Mouse (Mus musculus) forebrain, embryonic 16.5 days (tissue): Measurements from ENCODE around the gene Gm28308. TPM values are rescaled to one million over a fixed set of nuclear protein-coding genes. Genes with fewer than 3 reads are reported as not detected.

ENCODE experiments used
- ATAC-seq: fragments of 200-750 bp; cut with Nextera tagmentation; 2 replicates; pipeline ENCODE4 v1.8.0; 2017; ENCODE audit warnings: mild to moderate bottlenecking, moderate library complexity
- H3K27ac ChIP-seq: fragments of 300-500 bp; sonication (generic); 2 replicates; pipeline ENCODE4 v1.5.1; 2014; ENCODE audit warnings: low read length, control low read depth
- H3K27me3 ChIP-seq: fragments of 300-500 bp; sonication (generic); replicated peaks from 2 replicates; pipeline ENCODE4 v1.6.1; 2014; ENCODE audit warnings: low read length; ENCODE audit not compliant: control insufficient read depth, insufficient read depth
- H3K36me3 ChIP-seq: fragments of 300-500 bp; sonication (generic); 2 replicates; pipeline ENCODE4 v1.6.1; 2014; ENCODE audit not compliant: control insufficient read depth, insufficient read depth
- H3K4me1 ChIP-seq: fragments of 300-500 bp; sonication (generic); replicated peaks from 2 replicates; pipeline ENCODE4 v1.6.1; 2014; ENCODE audit warnings: low read length; ENCODE audit not compliant: control insufficient read depth, insufficient read depth
- H3K4me2 ChIP-seq: fragments of 300-500 bp; sonication (generic); 2 replicates; pipeline ENCODE4 v1.6.1; 2014; ENCODE audit warnings: mild to moderate bottlenecking, low read length, control low read depth
- H3K4me3 ChIP-seq: fragments of 300-500 bp; sonication (generic); replicated peaks from 2 replicates; pipeline ENCODE4 v1.5.1; 2014; ENCODE audit warnings: mild to moderate bottlenecking, low read length, control low read depth
- H3K9ac ChIP-seq: fragments of 300-500 bp; sonication (generic); replicated peaks from 2 replicates; pipeline ENCODE4 v1.6.1; 2014; ENCODE audit warnings: low read depth, low read length, control low read depth
- H3K9me3 ChIP-seq: fragments of 300-500 bp; sonication (generic); 2 replicates; pipeline ENCODE4 v1.6.1; 2016; ENCODE audit warnings: low read length; ENCODE audit not compliant: control insufficient read depth
- WGBS: fragments of 180-500 bp; shearing (Covaris S2); extraction: QIAGEN DNeasy Blood & Tissue Kit; methylation state at CpG from one replicate; pipeline ENCODE4 v1.1.7; 2014; 5-methylcytosine and 5-hydroxymethylcytosine counted together
- polyA plus RNA-seq: library from polyadenylated mRNA; unstranded; fragments of >200 nt; fragmentation: Nextera tagmentation; extraction: Ambion mirVana; gene quantifications from 2 replicates; pipeline ENCODE4 v1.2.1, GENCODE M21; 2015

Gm28308 gene
- polyA plus RNA-seq, 1 experiment from 2014 or later = not detected

- no peak overlapping the region for H3K9ac ChIP-seq
- H3K4me3 ChIP-seq = no peak overlapping the region
- H3K27me3 ChIP-seq = peaks cover 88% of the 10 kb centered on the region
- no peak for ATAC-seq
- WGBS = 2% methylated on average over 25 of the region's 35 CpGs
- H3K9me3 ChIP-seq = no peaks in the 10 kb centered on the region
- 0 out of 2 replicates have a peak, but pooled peaks cover 3% of the 10 kb centered on the region for H3K4me1 ChIP-seq
- H3K27ac ChIP-seq = no peak overlapping the region
- no peak overlapping the region for H3K4me2 ChIP-seq
- no peaks in the 10 kb centered on the region for H3K36me3 ChIP-seq
Measured at GRCm38 (mm10) chr6:52175864-52176263, 37.3 kb downstream of the Gm28308 start.

- Histone ChIP-seq H3K4me2 (no peak overlapping the region), H3K4me1 (0 out of 2 replicates have a peak, but pooled peaks cover 3% of the 10 kb centered on the region), H3K9me3 (no peaks in the 10 kb centered on the region), H3K9ac (no peak overlapping the region), H3K27me3 (peaks cover 88% of the 10 kb centered on the region), H3K4me3 (no peak overlapping the region), H3K36me3 (no peaks in the 10 kb centered on the region), H3K27ac (no peak overlapping the region)
- no peak for ATAC-seq
- under 1% methylated on average over 41 of the region's 41 CpGs for WGBS
Measured at GRCm38 (mm10) chr6:52174968-52175751, 38.0 kb downstream of the Gm28308 start.

GRCm38 (mm10) chr6:52173648-52174047 lies 39.5 kb downstream of the Gm28308 start:
- H3K9me3 ChIP-seq = no peaks in the 10 kb centered on the region
- no peak overlapping the region for H3K27ac ChIP-seq
- WGBS = 5% methylated on average over 4 of the region's 4 CpGs
- no peaks in the 10 kb centered on the region for H3K36me3 ChIP-seq
- peaks cover 84% of the 10 kb centered on the region for H3K27me3 ChIP-seq
- no peak overlapping the region for H3K9ac ChIP-seq
- no peak overlapping the region for H3K4me3 ChIP-seq
- no peak for ATAC-seq
- H3K4me1 ChIP-seq = 0 out of 2 replicates have a peak, but pooled peaks cover 3% of the 10 kb centered on the region
- H3K4me2 ChIP-seq = no peak overlapping the region

- WGBS = under 1% methylated on average over 35 of the region's 35 CpGs
- 0 out of 2 replicates have a peak, but pooled peaks cover 3% of the 10 kb centered on the region for H3K4me1 ChIP-seq
- no peak overlapping the region for H3K9ac ChIP-seq
- H3K36me3 ChIP-seq = no peaks in the 10 kb centered on the region
- ATAC-seq = no peak
- H3K4me3 ChIP-seq = 0 out of 2 replicates have a peak overlapping the region, but pooled peaks have one; percentile 14
- H3K9me3 ChIP-seq = no peaks in the 10 kb centered on the region
- no peak overlapping the region for H3K27ac ChIP-seq
- H3K4me2 ChIP-seq = peak overlapping the region; percentile 34; the same call in 1 of the 2 replicates
- peaks cover 84% of the 10 kb centered on the region for H3K27me3 ChIP-seq
Measured at GRCm38 (mm10) chr6:52172501-52172900, 40.6 kb downstream of the Gm28308 start.

- H3K9ac ChIP-seq = no peak overlapping the region
- H3K36me3 ChIP-seq = no peaks in the 10 kb centered on the region
- ATAC-seq = no peak
Measured at GRCm38 (mm10) chr6:52171938-52172337, 41.2 kb downstream of the Gm28308 start.

GRCm38 (mm10) chr6:52171331-52171730 lies 41.8 kb downstream of the Gm28308 start:
- H3K4me1 ChIP-seq = 0 out of 2 replicates have a peak, but pooled peaks cover 3% of the 10 kb centered on the region
- WGBS = 2% methylated on average over 4 of the region's 4 CpGs
- no peak overlapping the region for H3K27ac ChIP-seq
- H3K36me3 ChIP-seq = no peaks in the 10 kb centered on the region
- peaks cover 85% of the 10 kb centered on the region for H3K27me3 ChIP-seq
- no peak for ATAC-seq
- H3K9ac ChIP-seq = no peak overlapping the region
- no peak overlapping the region for H3K4me2 ChIP-seq
- no peak overlapping the region for H3K4me3 ChIP-seq
- H3K9me3 ChIP-seq = no peaks in the 10 kb centered on the region

More at GRCm38 (mm10) chr6:52171938-52172337, 41.2 kb downstream of the Gm28308 start:
- Histone ChIP-seq H3K4me2 (no peak overlapping the region), H3K27me3 (peaks cover 85% of the 10 kb centered on the region), H3K9me3 (no peaks in the 10 kb centered on the region), H3K27ac (no peak overlapping the region), H3K4me3 (no peak overlapping the region), H3K4me1 (0 out of 2 replicates have a peak, but pooled peaks cover 3% of the 10 kb centered on the region)
- 2% methylated on average over 6 of the region's 7 CpGs for WGBS

GRCm38 (mm10) chr6:52170898-52171223 lies 42.3 kb downstream of the Gm28308 start:
- Histone ChIP-seq H3K27me3 (peaks cover 85% of the 10 kb centered on the region), H3K27ac (no peak overlapping the region), H3K9me3 (no peaks in the 10 kb centered on the region), H3K4me3 (no peak overlapping the region), H3K4me2 (no peak overlapping the region), H3K4me1 (0 out of 2 replicates have a peak, but pooled peaks cover 3% of the 10 kb centered on the region), H3K9ac (no peak overlapping the region), H3K36me3 (no peaks in the 10 kb centered on the region)
- WGBS = 3% methylated on average over 5 of the region's 5 CpGs
- ATAC-seq = no peak

GRCm38 (mm10) chr6:52170166-52170897 lies 42.8 kb downstream of the Gm28308 start:
- no peak overlapping the region for H3K4me3 ChIP-seq
- WGBS = 1% methylated on average over 40 of the region's 40 CpGs
- H3K27me3 ChIP-seq = peaks cover 88% of the 10 kb centered on the region
- H3K4me1 ChIP-seq = 0 out of 2 replicates have a peak, but pooled peaks cover 3% of the 10 kb centered on the region
- no peaks in the 10 kb centered on the region for H3K9me3 ChIP-seq
- H3K27ac ChIP-seq = no peak overlapping the region
- H3K4me2 ChIP-seq = no peak overlapping the region
- no peak for ATAC-seq
- no peak overlapping the region for H3K9ac ChIP-seq
- no peaks in the 10 kb centered on the region for H3K36me3 ChIP-seq

GRCm38 (mm10) chr6:52169499-52170165 lies 43.5 kb downstream of the Gm28308 start:
- Histone ChIP-seq H3K4me2 (no peak overlapping the region), H3K27ac (no peak overlapping the region), H3K9me3 (no peaks in the 10 kb centered on the region), H3K27me3 (peaks cover 87% of the 10 kb centered on the region), H3K4me1 (0 out of 2 replicates have a peak, but pooled peaks cover 3% of the 10 kb centered on the region), H3K4me3 (no peak overlapping the region), H3K36me3 (no peaks in the 10 kb centered on the region), H3K9ac (no peak overlapping the region)
- ATAC-seq = no peak
- 3% methylated on average over 16 of the region's 16 CpGs for WGBS
